Mouse (Mus musculus): ENCODE measurements around the gene Dnajc13.

Dnajc13 gene

DNA sequence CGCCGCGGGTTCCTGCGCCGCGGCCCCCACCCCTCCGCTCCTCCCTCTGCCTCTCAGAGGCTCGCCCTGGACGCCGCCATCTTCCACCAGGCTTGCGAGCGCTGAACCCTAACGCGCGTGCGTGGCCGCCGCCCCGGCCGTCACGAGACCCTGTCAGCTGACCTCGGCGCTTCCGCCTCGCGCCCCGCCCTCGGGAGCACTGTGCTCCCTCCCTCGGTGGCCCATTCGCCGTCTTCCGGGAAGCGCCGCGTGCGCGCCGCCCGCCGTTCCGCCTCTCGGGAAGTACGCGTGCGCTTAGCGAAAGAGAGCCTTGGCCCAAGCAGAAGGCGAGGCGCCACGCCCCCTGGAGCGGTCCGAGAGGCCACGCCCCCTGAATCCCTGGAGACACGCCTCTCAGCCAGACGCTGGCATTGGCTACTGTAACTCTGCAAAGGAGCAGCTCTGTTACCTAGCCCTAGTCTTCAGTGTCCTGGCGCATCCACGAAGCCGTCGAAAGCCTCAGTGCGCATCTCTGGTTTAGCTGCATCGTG is at the start of gene Dnajc13:
TSS of gene Dnajc13 (minus strand) at position 108 of the 530 bp plus-strand sequence.
- in situ Hi-C loops (cut with MboI), result no loop called here

DNA sequence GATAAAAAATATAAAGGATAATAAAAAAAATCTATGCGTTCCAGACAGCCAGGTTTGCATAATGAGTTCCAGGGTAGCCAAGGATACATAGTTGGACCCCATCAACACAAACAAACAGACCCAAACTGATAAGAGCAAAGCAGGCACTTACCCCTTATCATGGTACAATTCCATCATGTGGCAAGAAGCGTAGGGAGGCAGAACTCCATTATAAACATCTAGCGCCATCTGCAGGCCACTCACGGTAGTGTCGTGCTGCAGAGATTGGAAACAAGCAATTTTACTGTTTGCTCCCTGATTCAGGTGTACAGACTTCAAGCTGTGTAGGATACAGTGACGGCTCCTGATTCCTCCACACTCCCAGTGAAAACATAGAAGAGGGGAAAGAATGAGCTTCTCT is 44.0 kb upstream of the Dnajc13 start:
- in situ Hi-C loops (cut with MboI), result no loop called here

DNA sequence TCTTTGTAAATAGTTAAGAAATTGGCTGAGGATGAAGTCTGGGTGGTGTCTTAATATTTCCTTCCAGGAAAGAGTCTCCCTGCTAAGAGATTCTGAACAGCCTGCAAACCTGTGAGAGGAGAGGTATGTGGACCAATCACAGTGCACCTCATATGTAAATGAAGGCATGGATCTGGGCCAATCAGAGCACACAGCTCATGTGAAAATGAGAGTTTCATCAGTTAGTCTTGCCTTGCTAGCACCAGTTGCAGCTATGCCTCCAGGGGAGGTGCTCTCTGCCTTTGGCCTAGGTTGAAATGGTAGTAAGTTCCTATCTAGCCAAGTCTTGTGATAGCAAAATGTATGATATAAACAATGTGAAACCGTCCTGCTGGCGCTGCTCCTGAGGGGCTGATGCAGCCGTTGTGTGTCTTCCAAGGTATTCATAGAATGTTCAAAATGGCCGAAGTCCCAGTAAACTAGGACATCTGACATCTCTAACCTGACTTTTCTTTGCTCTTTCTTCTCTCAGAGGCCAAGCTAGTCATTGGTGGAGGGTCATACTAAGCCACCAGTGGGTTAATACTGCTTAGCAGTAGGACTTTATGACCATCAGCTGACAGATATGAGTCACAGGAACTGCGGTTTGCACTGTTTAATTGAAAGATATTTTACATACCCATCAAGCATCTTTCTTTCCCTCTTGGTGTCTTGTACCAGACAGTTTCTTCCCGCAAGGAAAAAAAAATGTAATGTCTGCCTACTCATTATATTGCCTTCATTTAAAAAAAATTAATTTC is 42.8 kb upstream of the Dnajc13 start:
- in situ Hi-C loops (cut with MboI), result no loop called here

DNA sequence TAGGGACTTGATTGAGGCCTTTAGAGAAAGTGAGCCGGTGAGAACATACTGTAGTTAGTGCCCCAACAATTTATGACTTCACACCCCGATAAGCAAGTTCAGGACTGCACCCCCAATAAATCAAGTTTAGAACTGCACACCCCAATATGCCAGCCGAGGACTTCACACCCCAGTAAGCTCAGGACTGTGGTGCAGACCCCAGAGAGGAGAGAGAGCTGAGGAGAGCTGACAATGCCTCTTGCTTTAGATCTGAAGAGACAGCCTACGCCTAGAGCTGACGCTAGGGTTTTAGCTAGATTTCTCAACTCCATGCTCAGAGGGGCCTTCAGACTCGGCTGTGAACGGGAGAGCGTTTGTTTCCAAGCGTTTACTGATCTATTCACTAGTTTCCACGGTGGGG is 42.1 kb upstream of the Dnajc13 start:
- in situ Hi-C loops (cut with MboI), result no loop called here

DNA sequence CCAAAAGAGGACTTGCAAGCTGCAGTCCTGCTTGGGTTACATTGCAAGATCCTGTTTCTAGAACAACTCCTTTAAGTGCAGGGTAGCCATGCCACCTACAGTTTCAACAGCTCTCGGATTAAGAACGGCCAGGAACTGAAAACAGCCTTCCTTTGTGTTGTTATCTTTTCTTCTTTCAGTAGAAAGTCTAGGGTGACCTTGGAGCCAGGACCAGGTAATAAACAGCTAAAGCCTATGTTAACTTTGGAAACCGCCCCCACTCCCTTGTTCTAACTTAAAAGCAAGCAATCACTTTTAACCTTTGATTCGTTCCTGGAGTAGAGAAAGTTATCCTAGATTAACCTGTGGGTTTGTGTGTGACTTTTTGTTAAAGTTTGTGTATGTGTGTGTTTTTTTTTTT is 41.6 kb upstream of the Dnajc13 start:
- in situ Hi-C loops (cut with MboI), result no loop called here

DNA sequence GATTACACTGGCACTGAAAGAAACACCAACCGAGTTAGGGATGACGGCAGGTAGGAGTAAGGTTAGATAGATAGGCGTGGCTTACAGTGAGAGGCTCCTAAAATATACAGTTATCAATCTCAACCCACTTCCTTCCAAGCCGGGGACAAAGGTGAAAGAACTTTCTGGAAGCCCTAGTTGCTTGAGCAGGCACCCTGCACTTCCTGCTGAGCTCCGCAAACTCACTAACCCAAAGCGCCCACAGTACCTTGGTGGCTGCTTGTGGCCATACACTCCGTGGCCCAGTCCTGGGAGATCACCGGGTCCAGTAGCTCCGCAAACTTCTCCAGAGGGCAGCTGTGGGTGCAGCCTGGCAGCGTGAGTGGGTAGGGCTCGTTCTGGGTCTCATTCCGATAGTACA is 37.8 kb upstream of the Dnajc13 start:
- in situ Hi-C loops (cut with MboI), result no loop called here

DNA sequence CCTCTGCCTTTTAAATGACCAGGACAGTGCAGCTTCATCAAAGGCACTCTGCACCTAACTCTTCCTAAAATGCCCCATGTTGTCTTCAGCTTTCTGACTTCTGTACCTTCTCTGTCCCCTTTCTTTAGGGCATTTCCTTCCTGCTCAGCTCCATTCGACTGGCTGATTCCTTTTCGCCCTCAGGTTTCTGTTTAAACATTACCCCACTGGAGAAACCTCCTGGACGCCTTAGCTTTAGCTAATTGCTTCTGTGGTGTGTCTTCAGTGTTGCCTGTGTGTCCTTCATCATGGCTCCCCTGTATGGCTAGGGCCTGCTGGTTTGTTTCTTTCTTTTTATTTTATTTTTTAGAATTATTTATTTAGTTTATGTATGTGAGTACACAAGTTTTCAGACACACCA is 34.3 kb upstream of the Dnajc13 start:
- in situ Hi-C loops (cut with MboI), result no loop called here

DNA sequence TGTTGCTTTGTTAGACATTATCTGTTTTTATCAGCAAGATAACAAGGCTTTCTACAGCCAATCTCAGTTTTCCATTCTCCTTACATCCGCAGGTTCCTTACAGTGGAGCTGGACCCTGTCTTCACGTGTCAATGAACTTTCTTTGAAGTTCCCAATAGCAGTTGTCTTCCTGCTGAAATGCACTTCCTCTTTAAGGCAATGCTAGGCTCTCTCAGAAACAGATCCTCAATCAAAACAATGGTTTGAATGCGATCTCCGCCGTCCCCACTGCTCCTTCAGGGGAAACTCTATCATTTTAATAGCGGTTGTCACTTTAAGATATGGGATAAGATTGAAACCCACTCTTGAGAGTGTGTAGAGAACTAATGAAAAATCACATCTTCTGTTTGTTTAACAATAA is 22.2 kb upstream of the Dnajc13 start:
- in situ Hi-C loops (cut with MboI), result no loop called here

DNA sequence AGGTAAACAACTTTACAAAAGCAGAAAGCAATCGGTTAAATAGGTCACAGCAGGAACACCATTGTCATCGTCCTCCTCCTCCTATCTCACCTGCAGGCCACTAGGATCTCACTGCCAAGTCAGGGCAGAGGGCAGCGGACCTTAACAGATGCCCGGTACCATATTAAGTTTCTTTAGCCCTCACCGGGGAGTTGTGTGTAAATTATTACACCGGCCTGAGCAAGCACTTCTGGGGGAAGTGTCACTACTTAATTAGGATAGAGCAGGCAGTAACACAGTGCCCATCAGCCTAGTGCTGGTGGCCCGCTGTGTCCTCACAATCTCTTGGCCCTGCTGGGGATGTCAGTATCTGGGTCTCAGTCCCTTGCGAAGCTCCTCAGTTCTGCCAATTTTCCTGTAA is 19.8 kb upstream of the Dnajc13 start:
- in situ Hi-C loops (cut with MboI), result no loop called here

DNA sequence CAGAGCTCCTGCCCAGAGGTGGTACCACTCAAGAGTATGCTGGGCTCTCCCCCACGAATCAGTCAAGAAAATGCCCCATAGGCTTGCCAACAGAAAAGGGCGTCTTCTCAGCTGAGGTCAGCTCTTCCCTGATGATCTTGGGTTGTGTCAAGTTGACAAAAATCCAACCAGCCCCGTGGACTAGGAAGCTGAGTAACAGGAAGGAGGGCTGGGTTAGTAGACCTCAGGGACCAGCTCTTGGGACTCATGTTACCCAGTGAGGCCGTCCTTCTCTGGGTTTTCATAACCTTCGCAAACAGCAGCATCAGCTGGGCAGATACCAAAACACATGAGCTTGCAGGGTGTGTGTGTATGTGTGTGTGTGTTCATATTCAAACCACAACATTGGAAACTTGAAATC is 19.0 kb upstream of the Dnajc13 start:
- in situ Hi-C loops (cut with MboI), result no loop called here

DNA sequence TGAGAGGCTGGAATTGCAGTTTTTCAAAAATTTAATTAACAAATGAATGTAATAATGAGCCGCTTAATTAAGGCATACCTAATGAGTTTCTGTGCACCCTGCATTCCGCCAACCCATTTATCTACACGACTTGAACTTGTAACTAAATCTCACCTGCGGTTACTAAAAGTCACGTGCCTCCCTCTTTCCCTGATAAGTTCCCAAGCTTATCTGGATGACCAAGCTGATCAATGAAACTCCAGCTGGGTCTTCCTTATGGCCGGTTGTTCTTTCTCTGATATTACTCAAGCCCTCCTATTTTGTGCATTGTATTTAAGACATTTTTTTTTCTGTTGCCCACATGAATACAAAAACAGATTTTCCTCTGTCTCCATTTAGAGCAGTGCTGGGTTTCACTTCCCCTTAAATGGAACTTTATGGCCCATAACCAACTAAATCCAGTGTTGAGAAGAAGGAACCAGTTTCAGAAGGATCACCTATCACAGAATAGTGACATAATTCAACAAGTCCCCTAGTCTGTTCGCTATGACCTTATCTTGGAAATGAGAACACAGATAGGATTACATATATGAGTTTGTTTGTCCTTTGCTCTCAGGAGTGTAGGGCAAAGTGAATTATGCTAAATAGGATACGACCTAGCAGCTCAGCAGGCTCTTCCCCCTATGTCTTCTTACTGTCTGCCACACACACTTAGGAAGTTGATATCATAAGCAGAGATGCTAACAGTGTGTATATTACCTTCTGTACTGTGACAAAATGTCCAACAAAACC is 18.2 kb upstream of the Dnajc13 start:
- in situ Hi-C loops (cut with MboI), result no loop called here

DNA sequence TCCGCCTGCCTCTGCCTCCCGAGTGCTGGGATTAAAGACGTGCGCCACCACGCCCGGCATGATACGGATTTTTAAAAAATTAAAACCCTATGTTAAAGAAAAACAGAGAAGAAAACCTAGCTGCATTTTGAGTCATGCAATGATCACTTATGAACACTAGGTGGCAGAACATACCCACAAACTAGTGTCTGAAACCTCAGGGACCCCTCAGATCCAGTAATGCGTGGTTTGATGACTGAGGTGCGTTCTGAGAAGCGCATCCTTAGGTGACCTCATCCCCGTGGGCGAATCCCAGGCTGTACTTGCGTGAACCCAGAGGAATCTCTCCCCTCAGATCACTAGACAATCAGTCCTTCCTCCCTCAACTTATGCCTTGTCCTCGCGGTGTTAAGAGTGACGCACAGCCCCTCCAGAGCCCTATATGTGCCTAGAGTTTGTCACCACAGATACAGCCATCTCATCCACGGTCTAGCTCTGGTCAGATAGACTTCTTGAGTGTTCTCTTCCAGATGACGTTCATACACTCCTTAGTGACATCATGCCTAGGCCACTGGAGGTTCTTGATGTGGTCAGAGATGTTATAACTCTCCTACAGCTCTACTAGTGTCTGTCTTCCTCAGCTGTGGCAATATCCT is 14.9 kb upstream of the Dnajc13 start:
- in situ Hi-C loops (cut with MboI), result no loop called here

DNA sequence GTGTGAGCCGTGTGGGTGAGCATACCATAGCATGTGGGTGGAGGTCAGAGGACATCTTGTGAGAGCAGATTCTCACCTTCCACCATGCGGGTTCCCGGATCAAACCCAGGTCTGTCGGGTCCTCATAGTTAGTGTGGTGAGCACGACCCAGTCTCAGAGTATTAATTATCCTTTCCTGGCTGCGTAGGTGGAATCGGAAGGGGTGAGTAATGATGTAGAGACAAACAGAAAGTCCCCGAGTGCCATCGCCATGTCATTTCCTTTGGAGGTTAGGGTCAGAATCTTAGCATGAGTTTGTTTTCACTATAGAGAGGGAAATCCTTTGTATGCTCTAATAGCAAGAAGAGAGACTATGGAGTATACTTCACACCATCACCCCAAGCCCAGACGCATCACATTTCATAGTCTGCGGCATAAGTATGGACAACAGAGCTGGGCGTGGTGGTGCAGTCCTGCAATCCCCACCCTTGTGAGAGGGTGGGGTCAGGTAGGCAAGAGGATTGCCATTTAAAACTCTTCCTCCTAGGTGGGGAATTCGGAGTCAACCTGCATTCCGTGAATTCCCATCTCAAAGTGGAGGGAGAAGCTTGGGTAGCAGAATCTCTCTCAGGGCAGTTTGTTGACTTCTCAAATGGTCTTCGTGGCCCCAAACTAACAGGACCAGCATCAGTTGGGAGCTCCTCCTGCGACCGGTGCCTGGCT is 12.5 kb upstream of the Dnajc13 start:
- in situ Hi-C loops (cut with MboI), result no loop called here

DNA sequence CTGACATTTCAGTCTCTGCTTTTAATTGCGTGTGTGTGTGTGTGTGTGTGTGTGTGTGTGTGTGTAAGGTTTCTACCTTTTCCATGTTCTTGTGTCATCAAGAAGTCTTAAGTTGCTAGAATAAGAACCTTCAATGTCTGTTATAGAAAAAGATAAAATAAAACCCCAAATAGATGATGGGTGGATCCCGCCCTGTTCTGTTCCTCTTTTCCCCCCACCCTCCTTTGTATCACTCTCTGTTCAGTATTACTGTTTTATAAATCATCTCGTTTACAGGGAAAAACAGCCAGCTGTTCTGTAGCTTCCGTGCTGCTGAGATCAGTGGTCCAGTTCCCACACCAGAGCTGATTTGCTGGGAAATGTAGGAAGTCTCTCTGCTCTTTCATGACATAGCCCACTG is 9.3 kb upstream of the Dnajc13 start:
- in situ Hi-C loops (cut with MboI), result no loop called here

DNA sequence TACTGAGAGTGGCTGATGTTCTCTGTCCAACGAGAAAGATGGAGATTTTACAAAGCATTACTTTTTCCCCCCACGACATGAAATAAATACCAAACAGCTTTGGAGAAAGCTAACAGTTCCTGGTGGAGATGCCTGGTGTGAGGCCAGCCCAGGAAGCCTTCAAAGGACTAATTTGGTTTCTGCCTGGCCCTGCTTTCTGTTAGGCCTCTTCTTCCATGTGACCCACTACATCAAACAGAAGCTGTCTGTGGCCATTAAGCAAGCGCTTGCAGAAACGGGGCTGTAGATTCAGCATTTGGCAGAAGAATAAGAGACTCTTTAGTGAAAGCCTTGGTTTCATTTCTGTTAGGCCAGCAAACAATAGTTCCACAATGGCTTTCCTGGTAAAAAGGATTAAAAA is 8.9 kb upstream of the Dnajc13 start:
- in situ Hi-C loops (cut with MboI), result no loop called here

DNA sequence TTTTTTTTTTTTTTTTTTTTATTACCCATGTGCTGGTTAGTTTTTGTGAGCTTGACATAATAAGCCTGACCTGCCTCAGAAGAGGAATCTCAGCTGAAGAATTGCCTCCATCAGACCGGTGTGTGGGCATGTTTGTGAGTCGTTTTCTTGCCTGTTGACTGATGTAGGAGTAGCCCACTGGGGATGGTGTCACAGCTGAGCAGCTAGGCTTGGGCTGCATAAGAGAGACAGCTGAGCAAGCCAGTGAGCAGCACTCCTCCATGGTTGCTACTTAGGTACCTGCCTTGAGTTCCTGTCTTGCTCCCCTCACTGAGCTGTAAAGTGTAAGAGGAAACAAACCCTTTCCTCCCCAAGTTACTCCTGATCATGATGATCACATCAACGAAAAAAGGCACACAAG is 7.2 kb upstream of the Dnajc13 start:
- in situ Hi-C loops (cut with MboI), result no loop called here

DNA sequence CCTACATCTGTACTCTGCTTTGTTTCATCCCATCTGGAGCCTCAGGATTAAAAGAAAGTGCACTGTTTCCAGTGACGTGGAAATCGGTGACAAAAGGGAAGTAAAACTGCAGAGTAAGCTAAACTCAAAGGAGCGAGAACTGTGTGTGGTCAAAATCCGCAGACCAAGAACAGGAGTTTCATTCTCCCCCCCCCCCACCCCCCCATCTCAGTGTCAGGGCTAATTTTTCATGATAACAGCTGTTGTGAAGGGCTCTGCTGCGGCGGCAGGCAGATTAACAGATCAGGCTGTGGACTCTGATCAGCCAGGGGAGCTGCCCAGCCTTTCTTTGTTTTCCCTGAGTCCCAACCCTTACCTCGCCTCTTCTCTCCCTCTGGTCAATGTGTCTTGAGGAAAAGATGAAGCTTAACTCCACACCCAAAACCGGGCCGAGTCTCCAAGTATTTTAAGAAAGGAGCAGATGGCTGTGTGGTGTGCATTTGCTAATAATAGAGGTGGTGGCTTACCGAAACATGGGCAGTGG is 6.7 kb upstream of the Dnajc13 start:
- in situ Hi-C loops (cut with MboI), result no loop called here

DNA sequence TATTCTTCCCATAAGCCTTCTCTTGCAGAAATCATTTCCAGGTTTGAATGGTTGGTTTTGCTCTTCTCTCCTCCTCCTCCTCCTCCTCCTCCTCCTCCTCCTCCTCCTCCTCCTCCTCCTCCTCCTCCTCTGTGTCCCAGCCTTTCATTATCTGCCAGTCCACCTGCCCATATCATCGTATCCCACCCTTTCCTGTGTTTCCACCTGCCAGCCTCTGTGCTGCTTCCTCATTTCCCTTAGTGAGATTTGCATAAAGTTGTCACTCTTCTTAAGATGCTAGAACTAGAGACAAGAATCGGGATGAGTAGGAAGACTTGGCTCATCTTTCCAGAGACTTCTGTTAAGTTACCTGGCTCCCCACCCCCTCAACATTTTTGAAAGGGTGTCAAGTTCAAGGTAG is 1.8 kb upstream of the Dnajc13 start:
- in situ Hi-C loops (cut with MboI), result no loop called here

DNA sequence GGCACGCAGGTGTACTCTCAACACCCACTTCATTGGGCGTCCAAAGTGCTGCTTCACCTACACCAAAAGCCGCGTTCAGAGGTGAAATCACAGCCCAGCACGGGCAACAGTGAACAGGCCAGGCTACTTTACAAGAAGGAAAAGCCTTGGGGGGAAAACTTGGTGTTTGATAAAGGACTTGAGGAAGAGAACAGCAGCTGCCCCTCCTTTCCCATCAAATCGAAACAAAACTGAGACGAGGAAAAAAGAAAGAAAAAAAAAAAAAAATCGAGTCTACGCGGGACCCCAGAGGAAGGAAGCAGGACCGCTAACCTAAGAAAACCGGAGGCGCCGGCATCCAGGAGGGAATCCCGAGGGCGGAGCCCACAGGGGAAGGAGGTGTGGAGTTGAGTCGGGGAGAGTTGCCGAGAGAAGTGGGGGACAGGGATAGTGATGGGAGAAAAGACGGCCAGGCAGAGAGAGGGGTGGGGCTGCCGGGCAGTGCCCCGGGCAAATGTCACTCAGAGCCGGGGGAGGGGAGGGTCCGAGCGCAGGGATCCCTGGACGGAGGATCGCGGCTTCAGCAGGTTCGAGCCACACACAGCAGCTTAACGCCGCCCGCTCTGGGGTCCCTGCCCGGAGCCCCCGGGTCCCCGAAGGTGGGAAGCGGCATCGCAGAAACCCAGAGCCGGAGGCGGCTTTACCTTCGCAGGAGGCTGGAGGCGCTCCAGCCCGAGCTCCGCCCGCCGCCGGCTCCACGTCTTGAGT is 541 bp downstream of the Dnajc13 start:
- in situ Hi-C loops (cut with MboI), result no loop called here

DNA sequence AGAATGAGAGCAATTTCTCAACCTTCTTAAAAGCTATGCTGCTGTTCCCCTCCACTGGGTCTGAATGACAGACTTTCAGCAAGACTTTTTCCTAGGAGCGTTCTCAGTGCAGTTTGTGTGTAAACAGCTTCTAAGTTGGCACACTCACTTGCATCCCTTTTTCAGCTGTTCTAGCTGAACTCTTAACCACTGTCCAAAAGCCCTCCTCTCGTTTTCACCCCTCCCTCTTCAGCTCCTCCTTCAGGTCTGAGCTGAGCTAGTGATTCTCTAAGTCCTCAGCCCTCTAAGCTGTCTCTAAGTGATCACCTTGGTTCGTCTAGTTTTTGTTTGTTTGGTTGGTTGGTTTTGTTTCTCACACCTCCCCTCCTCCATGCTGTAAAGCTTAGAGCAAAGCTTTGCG is 2.4 kb downstream of the Dnajc13 start:
- in situ Hi-C loops (cut with MboI), result no loop called here

DNA sequence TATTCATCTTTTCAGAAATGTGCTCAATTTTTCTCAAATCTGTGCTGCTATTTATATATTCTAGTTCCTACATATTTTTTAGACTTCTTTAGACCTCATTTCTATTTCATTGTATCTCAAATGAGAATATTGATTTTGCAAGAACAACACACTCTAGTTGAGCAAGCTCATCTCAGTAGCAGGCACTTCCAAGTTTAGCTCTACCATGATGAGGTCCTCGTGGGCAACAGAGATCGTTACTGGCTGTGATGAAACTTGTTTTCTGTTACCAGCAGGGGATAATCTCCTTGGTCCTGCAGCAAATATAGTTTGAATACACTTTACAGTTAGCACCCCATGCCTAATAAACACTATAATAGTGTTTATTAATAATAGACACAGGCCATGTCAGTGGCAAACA is 6.6 kb downstream of the Dnajc13 start:
- in situ Hi-C loops (cut with MboI), result no loop called here

Measured in mature B cell (primary cell).